Mouse (Mus musculus) spleen, postnatal 4 days (tissue): ENCODE data around the gene Mtr.

Experiments used
- DNase-seq, 2 experiments: peaks; one replicate each; pipeline ENCODE4 v3.0.0; 2022; ENCODE audit warnings: low spot score in 2 of 2

Gene Mtr

DNA sequence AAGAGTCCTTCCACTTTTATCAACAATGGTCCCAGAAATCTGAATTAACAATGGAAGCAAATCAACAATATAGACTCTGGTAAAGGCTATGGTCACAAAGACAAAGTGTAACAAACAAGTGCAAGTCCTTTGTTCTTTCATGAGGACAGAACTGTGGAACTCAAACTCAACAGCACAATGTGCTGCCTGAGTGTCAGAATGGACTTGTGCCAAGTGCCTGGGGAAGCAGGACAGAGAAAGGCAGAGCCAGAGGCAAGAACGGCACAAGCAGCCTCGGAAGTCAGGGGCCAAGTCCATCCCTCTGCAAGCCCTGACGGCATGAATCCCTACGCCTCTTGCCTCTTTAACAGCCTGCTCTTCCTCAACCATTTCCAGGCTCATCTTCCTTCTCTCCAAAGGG lies 13.9 kb downstream of the Mtr start:
- no peak for DNase-seq

GRCm38 (mm10) chr13:12232141-12232540 lies 25.8 kb downstream of the Mtr start:
- no peak for DNase-seq

- DNase-seq: no peak
Observed at GRCm38 (mm10) chr13:12228248-12228647, 29.7 kb downstream of the Mtr start.

DNA sequence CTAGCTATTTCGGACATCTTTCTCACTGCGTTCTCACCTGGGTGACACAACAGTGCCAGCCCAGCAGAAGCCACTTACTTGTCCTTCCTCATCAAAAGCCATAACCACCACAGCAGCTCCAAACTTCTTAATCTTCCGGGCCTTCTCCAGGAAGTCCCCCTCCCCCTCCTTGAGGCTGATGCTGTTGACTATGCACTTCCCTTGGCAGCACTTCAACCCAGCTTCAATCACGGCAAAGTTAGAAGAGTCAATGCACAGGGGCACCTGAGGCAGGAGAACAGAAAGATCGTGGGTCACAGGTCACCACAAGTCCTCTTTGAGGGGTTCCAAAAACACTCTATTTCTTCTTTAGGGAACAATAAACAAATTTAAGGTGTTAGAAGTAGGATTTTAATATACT lies 30.3 kb downstream of the Mtr start:
- no peak for DNase-seq

GRCm38 (mm10) chr13:12218603-12219002 lies 39.3 kb downstream of the Mtr start:
- DNase-seq: no peak

DNA sequence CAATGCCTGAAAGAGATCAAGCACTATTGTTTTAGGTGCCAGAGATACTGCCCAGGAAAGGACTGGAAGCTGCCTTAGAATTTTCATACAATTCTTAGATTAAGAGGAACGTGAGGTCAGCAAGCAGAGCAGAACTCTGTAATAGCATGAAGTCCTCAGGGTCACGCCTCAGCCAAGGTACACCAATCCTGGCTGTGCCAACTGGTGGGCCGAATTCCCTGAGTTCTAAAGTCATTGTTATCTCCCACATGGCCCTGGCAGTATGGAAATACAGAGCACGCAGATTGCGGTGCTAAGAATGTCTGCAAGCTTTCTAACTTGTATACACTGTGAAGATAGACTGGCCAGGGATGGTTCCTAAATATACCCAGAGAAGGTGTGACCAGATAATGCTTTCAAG lies 43.0 kb downstream of the Mtr start:
- no peak for DNase-seq

DNA sequence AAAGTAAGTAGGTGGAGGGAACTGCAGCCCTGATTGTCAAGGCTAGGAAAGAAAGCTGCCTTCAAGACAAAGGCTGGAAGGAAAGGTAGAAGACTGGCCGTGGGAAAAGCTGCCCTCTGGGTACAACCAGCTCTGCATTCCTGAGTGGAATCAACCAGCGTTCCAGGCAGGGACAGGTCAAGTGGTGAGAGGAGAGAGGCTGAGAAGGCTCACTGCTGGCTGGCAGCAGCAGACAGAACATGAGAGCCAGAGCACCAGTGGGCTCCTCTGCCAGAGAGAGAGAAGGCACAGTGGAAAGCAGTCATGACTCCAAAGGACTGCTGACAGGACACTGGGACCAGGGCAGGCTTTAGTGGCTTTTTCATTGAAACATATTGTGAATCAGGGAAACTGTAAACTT lies 46.9 kb downstream of the Mtr start:
- DNase-seq: no peak

DNA sequence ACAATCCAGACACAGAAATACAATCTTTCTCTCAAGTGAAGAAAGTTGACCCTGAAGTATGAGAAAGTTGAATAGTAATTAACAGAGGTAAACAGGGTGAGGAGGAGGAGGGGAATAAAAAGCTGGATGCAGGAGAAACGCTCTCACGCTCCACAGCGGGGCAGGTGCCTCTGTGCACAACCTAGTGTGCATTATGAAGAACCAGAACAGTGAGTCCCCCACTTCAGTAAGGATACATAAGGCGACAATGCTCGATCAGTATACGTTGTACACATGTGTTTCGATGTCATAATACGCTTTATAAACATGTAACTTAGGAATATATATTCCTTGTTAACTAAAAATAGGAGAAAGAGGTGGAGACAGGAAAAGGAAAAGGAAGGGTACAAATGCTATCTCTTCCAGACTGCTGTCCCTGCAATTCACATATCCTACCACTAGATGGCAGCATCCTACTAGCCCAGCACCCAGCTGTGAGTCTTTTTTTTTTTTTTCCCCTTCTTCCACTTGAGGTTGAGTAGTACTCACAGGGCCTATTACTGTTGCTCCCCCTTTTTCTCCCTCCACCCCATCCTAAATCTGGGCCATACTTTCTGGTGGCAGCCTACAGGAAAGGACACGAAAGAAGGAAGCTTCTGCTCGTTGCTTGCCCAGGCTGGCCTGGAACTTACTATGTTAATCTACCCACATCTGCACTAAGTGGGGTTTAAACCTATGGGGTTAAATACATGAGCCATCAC lies 47.7 kb downstream of the Mtr start:
- DNase-seq: peak; percentile 37 to 76

GRCm38 (mm10) chr13:12200372-12200771 lies 57.5 kb downstream of the Mtr start:
- DNase-seq: no peak

- no peak for DNase-seq
Observed at GRCm38 (mm10) chr13:12198486-12198885, 59.4 kb downstream of the Mtr start.

DNA sequence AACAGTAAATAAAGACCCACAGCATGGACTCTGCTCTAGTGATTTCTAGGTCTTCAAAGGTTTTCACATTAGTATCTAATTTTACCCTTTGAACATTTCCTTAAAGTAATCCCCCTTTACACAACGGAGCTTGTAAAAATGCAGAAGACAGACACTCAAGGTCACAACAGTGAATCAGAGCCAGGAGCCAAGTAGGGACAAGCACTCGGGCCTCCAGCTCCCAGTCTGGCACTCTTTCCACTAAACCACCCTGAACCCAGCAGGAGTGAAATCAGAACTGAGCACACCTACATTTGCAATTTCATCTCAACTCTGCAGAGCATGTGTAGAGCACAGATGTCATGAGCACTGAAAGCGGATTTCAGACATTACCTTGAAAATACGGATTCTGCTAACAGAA lies 61.1 kb downstream of the Mtr start:
- DNase-seq: no peak

GRCm38 (mm10) chr13:12196012-12196411 lies 61.9 kb downstream of the Mtr start:
- DNase-seq: no peak

DNA sequence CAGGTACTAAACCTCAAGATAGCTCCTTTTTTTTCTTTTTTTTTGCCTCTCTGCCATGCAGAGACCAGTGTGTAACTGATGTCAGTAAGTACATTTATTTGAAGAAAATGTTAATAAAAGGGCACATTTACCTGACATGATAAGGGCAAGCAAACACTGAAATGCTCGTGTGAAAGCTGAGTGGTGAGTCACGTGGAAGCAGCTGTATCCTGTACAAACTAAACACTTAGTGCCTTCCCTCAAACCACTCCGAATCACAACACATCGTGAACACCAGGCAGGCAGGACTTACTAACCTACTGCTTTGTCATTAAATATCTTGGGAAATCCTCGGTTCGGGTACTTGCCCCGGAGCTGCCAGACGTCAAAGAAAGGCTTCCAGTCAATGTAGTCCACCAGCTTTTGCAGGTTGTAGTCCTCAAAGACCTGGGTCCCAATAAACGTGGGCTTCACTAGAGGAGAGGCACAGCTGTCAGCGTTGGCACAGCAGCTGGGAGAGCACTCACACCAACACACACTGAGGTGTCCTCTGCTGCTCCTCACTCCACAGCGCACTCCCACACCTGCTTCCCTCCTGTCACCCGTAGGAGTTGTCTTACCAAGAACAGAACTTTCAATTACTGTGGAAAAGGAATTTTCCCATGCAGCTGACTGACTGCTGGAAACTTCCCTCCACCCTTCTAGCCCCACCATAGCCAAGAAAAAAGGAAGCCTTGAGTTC lies 62.8 kb downstream of the Mtr start:
- no peak for DNase-seq

DNA sequence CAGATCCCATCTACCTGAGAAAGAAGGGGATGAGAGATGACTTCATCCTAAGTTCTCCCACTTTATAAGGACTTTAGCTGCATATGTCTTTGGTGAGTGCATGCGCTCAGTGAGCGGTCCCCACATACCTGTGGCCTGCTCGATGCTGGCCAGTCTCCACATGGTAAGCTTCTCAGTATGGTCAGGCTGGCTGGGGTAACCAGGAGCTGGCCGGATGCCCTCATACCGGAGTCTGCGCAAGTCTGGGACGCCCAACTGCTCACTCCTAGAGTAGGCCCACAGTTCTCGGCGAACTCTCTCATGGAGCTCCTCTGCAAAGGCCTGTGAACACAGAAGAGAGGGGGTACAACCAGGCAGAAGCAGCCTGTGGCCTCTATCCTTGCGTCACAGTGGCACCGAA lies 68.7 kb downstream of the Mtr start:
- DNase-seq: no peak

GRCm38 (mm10) chr13:12188804-12189203 lies 69.1 kb downstream of the Mtr start:
- no peak for DNase-seq

- no peak for DNase-seq
Observed at GRCm38 (mm10) chr13:12179481-12179880, 78.4 kb downstream of the Mtr start.

DNA sequence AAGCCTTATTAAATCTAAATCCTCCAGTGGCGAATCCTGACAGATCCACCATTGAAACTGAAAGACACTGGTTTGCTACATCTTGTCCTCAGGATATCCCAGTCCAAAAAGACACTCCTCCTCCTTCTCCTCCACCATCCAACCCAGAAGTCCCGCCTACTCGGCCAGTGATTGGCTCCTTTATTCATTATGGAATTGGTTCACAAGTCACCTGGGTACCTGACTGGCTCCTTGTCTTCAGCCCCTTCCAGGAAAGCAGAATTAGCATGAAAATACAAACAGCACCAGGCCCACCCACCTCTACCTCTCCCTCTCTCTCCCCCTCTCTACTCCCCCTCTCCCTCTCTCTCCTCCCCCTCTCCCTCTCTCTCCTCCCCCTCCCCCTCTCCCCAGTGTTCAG lies 81.2 kb downstream of the Mtr start:
- DNase-seq: no peak

- DNase-seq: no peak
Observed at GRCm38 (mm10) chr13:12175988-12176736, 81.8 kb downstream of the Mtr start.

DNA sequence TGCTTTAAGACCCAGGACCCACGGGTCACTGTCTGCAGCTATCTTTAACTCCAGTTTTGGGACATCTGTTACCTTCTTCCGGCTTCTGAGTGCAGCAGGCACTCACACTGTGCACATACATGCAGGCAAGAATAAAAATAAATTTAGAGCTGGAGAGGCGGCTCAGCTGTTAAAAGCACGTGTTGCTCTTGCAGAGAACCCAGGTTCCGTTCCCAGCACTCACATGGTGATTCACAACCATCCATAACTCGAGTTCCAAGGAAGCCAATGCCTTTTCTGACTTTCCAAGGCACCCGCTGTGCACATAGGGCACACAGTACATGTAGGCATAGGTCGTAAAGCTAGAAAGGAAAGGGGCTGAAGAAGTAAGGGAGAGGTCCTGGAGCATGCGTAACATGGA lies 90.6 kb downstream of the Mtr start:
- no peak for DNase-seq

DNA sequence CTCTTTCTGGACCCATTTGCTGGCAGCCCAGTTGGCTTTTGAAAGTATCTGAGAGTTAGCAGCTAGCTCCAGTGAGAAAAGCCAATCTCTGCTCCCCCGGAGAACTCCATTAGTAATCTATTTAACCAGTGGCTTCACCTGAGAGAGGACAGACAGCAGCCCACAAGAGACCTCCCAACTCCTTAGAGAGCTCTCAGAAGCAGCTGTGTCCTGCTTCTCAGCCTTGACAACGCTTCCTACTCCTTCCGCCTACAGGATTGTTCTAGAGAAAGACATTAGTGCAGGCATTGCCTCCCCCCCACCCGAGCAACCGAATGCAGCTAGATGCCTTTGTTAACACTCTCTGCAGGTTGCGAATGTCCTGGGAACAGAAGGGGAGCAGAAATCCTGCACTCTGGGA lies 91.5 kb downstream of the Mtr start:
- no peak for DNase-seq

GRCm38 (mm10) chr13:12165461-12166058 lies 92.4 kb downstream of the Mtr start:
- DNase-seq: no peak

DNA sequence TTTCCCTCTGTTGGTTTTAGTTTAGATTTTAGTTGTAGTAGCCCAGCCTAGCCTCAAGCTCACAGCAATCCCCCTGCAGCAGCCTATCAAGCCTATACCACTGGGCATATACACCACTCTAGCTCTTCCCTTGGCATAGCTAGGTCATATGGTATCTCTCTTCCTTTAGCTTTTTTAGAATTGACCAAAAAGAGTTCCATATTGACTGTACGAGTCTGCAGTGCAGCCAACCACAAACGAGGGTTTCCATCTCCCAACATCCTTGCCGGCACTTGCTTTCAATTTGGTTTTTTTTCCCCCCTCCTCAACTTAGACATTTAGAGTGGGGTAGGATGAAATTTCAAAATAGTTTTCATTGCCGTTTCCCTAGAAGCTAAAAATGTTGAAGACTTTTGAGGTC lies 95.5 kb downstream of the Mtr start:
- no peak for DNase-seq

DNA sequence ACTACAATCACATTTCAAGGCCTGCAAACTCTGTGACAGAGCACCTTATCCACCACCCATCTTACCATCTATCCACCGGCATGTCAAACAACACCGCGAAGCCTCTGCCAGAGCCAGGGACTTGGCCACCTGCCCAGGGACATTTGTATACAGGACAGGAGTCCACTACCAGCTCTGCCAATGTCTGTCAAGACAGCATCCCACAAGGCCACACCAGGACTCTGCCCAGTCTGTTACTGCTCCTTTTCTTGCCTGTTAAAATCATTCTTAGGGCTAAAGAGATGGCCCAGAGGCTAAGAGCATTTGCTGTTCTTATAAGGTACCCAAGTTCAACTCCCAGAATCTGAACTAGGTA lies 97.8 kb downstream of the Mtr start:
- DNase-seq: no peak
